Mouse (Mus musculus): ENCODE measurements around the gene Tmem170. TPM values are rescaled to one million over a fixed set of nuclear protein-coding genes. Genes with fewer than 3 reads are reported as not detected.

Gene Tmem170
- polyA plus RNA-seq, 1 experiment from 2014 or later = 4.5 TPM

GRCm38 (mm10) chr8:111831996-111832395 is 44.6 kb downstream of the Tmem170 start:
- no peaks in the 10 kb centered on the region for H3K27me3 ChIP-seq (ENCODE audit: control insufficient read depth, insufficient read depth, low read length)
- no peak overlapping the region for H3K27ac ChIP-seq (replicated peaks in 1 of 2; ENCODE audit: control insufficient read depth in 1 of 2, insufficient read depth in 1 of 2, low read depth in 2 of 2, low read length in 2 of 2)
- no peaks in the 10 kb centered on the region for H3K9me3 ChIP-seq (ENCODE audit: control insufficient read depth, low read length)
- peaks cover 58% of the 10 kb centered on the region for H3K36me3 ChIP-seq (ENCODE audit: control insufficient read depth, insufficient read depth, low read length)
- ATAC-seq (ENCODE audit: insufficient number of reproducible peaks, insufficient read depth, low FRiP score, low read depth) = no peak
- peaks cover 2 to 21% of the 10 kb centered on the region in 2 experiments; a peak in 3 of 4 replicates for H3K4me1 ChIP-seq (ENCODE audit: control insufficient read depth in 2 of 2, insufficient read depth in 2 of 2, low read length in 2 of 2)
- 73% methylated on average over 4 of the region's 4 CpGs for WGBS
- H3K9ac ChIP-seq (ENCODE audit: low read length) = no peak overlapping the region
- H3K4me3 ChIP-seq (ENCODE audit: control insufficient read depth in 1 of 2, insufficient read depth in 1 of 2, low read depth in 1 of 2, low read length in 2 of 2) = no peak overlapping the region
- H3K4me2 ChIP-seq (ENCODE audit: low read length) = no peak overlapping the region

DNA sequence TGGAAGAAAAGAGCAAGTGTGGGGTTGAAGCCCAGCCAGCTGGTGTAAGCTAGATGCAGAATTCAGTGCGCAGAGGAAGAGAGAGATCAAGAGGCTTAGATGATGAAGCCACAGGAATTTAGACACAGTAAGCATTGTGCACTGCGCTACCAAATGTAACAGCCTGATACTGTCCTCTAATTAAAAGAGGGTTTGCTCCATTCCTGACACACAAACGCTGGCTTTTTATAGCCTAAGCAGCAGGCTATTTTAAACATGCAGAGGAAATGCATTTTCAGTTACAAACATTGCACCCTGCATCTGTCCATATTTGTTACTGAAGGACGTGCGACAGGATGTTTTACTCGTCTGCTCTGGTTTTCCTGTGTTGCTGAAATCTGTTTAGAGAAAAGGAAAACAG is 48.0 kb downstream of the Tmem170 start:
- H3K27me3 ChIP-seq (ENCODE audit: control insufficient read depth, insufficient read depth, low read length) = no peaks in the 10 kb centered on the region
- peak overlapping the region; percentile 2; the same call in 1 of the 2 replicates for H3K9ac ChIP-seq (ENCODE audit: low read length)
- no peak overlapping the region for H3K4me3 ChIP-seq (ENCODE audit: control insufficient read depth in 1 of 2, insufficient read depth in 1 of 2, low read depth in 1 of 2, low read length in 2 of 2)
- no peaks in the 10 kb centered on the region for H3K9me3 ChIP-seq (ENCODE audit: control insufficient read depth, low read length)
- no peak for ATAC-seq (ENCODE audit: insufficient number of reproducible peaks, insufficient read depth, low FRiP score, low read depth)
- WGBS = 63% methylated on average over 6 of the region's 6 CpGs
- no peak overlapping the region; the same call in 1 of the 2 replicates for H3K4me2 ChIP-seq (ENCODE audit: low read length)
- H3K36me3 ChIP-seq (ENCODE audit: control insufficient read depth, insufficient read depth, low read length) = peaks cover 73% of the 10 kb centered on the region
- H3K27ac ChIP-seq (replicated peaks in 1 of 2; ENCODE audit: control insufficient read depth in 1 of 2, insufficient read depth in 1 of 2, low read depth in 2 of 2, low read length in 2 of 2) = peak overlapping the region; percentile 12 to 54; a peak in 3 of 4 replicates
- H3K4me1 ChIP-seq (ENCODE audit: control insufficient read depth in 2 of 2, insufficient read depth in 2 of 2, low read length in 2 of 2) = peaks cover 2 to 13% of the 10 kb centered on the region in 2 experiments; a peak in 3 of 4 replicates

DNA sequence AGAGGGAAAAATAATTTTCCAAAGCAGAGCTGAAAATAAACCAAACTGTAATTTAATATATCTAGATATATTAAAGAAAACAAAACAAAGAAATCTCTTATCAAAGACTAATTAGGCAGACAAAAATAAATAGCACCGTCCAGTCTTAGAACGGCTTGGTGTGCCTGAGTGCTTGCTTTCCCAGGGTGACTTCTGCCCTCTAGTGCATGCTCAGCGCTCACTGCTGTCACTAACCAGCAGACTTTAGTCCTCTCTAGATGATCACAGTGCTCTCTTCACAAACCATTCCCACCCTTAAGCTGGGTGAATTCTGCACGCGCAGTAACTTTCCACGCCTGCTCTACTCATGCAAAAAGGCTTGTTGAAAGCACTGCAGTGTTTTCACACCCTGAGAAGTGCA is 51.3 kb downstream of the Tmem170 start:
- Histone ChIP-seq H3K9ac (ENCODE audit: low read length) (no peak overlapping the region), H3K36me3 (ENCODE audit: control insufficient read depth, insufficient read depth, low read length) (peaks cover 78% of the 10 kb centered on the region), H3K4me2 (ENCODE audit: low read length) (no peak overlapping the region), H3K27me3 (ENCODE audit: control insufficient read depth, insufficient read depth, low read length) (no peaks in the 10 kb centered on the region), H3K9me3 (ENCODE audit: control insufficient read depth, low read length) (no peaks in the 10 kb centered on the region), H3K27ac (replicated peaks in 1 of 2; ENCODE audit: control insufficient read depth in 1 of 2, insufficient read depth in 1 of 2, low read depth in 2 of 2, low read length in 2 of 2) (no peak overlapping the region), H3K4me3 (ENCODE audit: control insufficient read depth in 1 of 2, insufficient read depth in 1 of 2, low read depth in 1 of 2, low read length in 2 of 2) (no peak overlapping the region), H3K4me1 (ENCODE audit: control insufficient read depth in 2 of 2, insufficient read depth in 2 of 2, low read length in 2 of 2) (peaks cover 0 to 11% of the 10 kb centered on the region in 2 experiments; a peak in 2 of 4 replicates)
- WGBS = 54% methylated on average over 6 of the region's 6 CpGs
- ATAC-seq (ENCODE audit: insufficient number of reproducible peaks, insufficient read depth, low FRiP score, low read depth) = no peak

DNA sequence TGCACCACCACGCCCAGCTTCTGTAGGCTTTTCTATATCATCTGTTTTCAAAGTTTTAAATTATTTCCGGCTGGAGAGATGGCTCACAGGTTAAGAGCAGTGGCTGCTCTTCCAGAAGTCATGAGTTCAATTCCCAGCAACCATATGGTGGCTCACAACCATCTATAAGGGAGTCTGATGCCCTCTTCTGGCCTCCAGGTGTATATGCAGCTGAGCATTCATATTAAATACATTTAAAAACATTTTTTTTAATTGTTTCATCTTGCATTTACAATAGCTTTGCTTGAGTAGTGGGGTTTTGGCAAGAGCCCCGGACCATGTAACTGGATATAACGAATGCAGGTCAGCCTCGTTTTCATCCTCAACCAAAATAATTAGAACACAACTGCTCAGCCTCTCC is 52.2 kb downstream of the Tmem170 start:
- H3K27ac ChIP-seq (replicated peaks in 1 of 2; ENCODE audit: control insufficient read depth in 1 of 2, insufficient read depth in 1 of 2, low read depth in 2 of 2, low read length in 2 of 2) = no peak overlapping the region
- peaks cover 76% of the 10 kb centered on the region for H3K36me3 ChIP-seq (ENCODE audit: control insufficient read depth, insufficient read depth, low read length)
- no peak overlapping the region for H3K4me2 ChIP-seq (ENCODE audit: low read length)

DNA sequence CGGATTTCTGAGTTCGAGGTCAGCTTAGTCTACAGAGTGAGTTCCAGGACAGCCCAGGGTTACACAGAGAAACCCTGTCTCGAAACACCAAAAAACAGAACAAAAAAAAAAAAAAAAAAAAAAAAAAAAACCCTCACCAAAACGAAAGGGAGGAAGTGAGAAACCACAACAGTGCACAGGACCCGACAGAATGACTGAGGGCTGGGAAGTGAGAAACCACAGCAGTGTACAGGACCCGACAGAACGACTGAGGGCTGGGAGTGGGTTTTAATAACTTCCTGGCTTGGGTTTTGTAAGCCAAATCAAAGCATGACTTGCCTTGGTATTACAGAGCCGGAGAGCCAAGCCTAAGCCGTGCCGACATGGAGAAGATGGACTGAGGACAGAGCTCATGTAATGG is 55.4 kb downstream of the Tmem170 start:
- Histone ChIP-seq H3K4me1 (ENCODE audit: control insufficient read depth in 2 of 2, insufficient read depth in 2 of 2, low read length in 2 of 2) (peaks cover 0 to 20% of the 10 kb centered on the region in 2 experiments; a peak in 2 of 4 replicates), H3K4me2 (ENCODE audit: low read length) (no peak overlapping the region), H3K36me3 (ENCODE audit: control insufficient read depth, insufficient read depth, low read length) (peaks cover 57% of the 10 kb centered on the region), H3K9ac (ENCODE audit: low read length) (no peak overlapping the region), H3K4me3 (ENCODE audit: control insufficient read depth in 1 of 2, insufficient read depth in 1 of 2, low read depth in 1 of 2, low read length in 2 of 2) (no peak overlapping the region), H3K9me3 (ENCODE audit: control insufficient read depth, low read length) (no peaks in the 10 kb centered on the region), H3K27ac (replicated peaks in 1 of 2; ENCODE audit: control insufficient read depth in 1 of 2, insufficient read depth in 1 of 2, low read depth in 2 of 2, low read length in 2 of 2) (peak overlapping the region in 1 of 2 experiments; percentile 25; a peak in 1 of 4 replicates), H3K27me3 (ENCODE audit: control insufficient read depth, insufficient read depth, low read length) (no peaks in the 10 kb centered on the region)
- no peak for ATAC-seq (ENCODE audit: insufficient number of reproducible peaks, insufficient read depth, low FRiP score, low read depth)
- 77% methylated on average over 10 of the region's 10 CpGs for WGBS

More for the DNA sequence above, 52.2 kb downstream of the Tmem170 start:
- peaks cover 0 to 15% of the 10 kb centered on the region in 2 experiments; a peak in 2 of 4 replicates for H3K4me1 ChIP-seq (ENCODE audit: control insufficient read depth in 2 of 2, insufficient read depth in 2 of 2, low read length in 2 of 2)
- H3K9ac ChIP-seq (ENCODE audit: low read length) = no peak overlapping the region
- no peak overlapping the region for H3K4me3 ChIP-seq (ENCODE audit: control insufficient read depth in 1 of 2, insufficient read depth in 1 of 2, low read depth in 1 of 2, low read length in 2 of 2)
- H3K9me3 ChIP-seq (ENCODE audit: control insufficient read depth, low read length) = no peaks in the 10 kb centered on the region
- 94% methylated on average over 5 of the region's 5 CpGs for WGBS
- H3K27me3 ChIP-seq (ENCODE audit: control insufficient read depth, insufficient read depth, low read length) = no peaks in the 10 kb centered on the region
- no peak for ATAC-seq (ENCODE audit: insufficient number of reproducible peaks, insufficient read depth, low FRiP score, low read depth)

- H3K4me3 ChIP-seq (ENCODE audit: control insufficient read depth in 1 of 2, insufficient read depth in 1 of 2, low read depth in 1 of 2, low read length in 2 of 2) = no peak overlapping the region
- ATAC-seq (ENCODE audit: insufficient number of reproducible peaks, insufficient read depth, low FRiP score, low read depth) = no peak
- H3K27me3 ChIP-seq (ENCODE audit: control insufficient read depth, insufficient read depth, low read length) = no peaks in the 10 kb centered on the region
- H3K4me2 ChIP-seq (ENCODE audit: low read length) = no peak overlapping the region
- H3K4me1 ChIP-seq (ENCODE audit: control insufficient read depth in 2 of 2, insufficient read depth in 2 of 2, low read length in 2 of 2) = peaks cover 0 to 20% of the 10 kb centered on the region in 2 experiments; a peak in 2 of 4 replicates
- H3K9me3 ChIP-seq (ENCODE audit: control insufficient read depth, low read length) = no peaks in the 10 kb centered on the region
- 82% methylated on average over 4 of the region's 4 CpGs for WGBS
- no peak overlapping the region for H3K9ac ChIP-seq (ENCODE audit: low read length)
- peak overlapping the region in 1 of 2 experiments; percentile 61; a peak in 2 of 4 replicates for H3K27ac ChIP-seq (replicated peaks in 1 of 2; ENCODE audit: control insufficient read depth in 1 of 2, insufficient read depth in 1 of 2, low read depth in 2 of 2, low read length in 2 of 2)
- H3K36me3 ChIP-seq (ENCODE audit: control insufficient read depth, insufficient read depth, low read length) = peaks cover 56% of the 10 kb centered on the region
Measured at GRCm38 (mm10) chr8:111820691-111821090, 55.9 kb downstream of the Tmem170 start.

DNA sequence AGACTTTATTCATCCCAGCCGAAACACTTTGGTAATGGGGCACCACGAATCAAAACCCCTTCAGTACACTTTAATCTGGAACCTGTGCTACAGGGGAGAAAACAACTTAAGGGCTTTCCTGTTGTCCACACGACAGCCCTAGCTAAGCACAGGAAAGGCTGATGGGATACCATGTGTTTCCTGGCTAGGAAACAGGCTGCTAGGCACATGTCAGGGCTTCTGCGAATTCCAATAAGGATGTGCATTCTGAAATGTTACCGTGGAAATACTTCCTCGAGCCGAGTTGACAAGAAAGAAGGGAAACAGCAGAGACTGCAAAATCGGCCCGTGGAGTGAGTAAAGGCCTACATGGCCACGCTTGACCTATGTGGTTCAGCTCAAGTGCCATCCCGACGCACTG is 56.5 kb downstream of the Tmem170 start:
- Histone ChIP-seq H3K4me1 (ENCODE audit: control insufficient read depth in 2 of 2, insufficient read depth in 2 of 2, low read length in 2 of 2) (peaks cover 0 to 20% of the 10 kb centered on the region in 2 experiments; a peak in 2 of 4 replicates), H3K4me2 (ENCODE audit: low read length) (no peak overlapping the region), H3K27me3 (ENCODE audit: control insufficient read depth, insufficient read depth, low read length) (no peaks in the 10 kb centered on the region), H3K36me3 (ENCODE audit: control insufficient read depth, insufficient read depth, low read length) (peaks cover 56% of the 10 kb centered on the region), H3K9ac (ENCODE audit: low read length) (no peak overlapping the region), H3K4me3 (ENCODE audit: control insufficient read depth in 1 of 2, insufficient read depth in 1 of 2, low read depth in 1 of 2, low read length in 2 of 2) (no peak overlapping the region), H3K9me3 (ENCODE audit: control insufficient read depth, low read length) (no peaks in the 10 kb centered on the region), H3K27ac (replicated peaks in 1 of 2; ENCODE audit: control insufficient read depth in 1 of 2, insufficient read depth in 1 of 2, low read depth in 2 of 2, low read length in 2 of 2) (peak overlapping the region; percentile 18 to 61; a peak in 3 of 4 replicates)
- no peak for ATAC-seq (ENCODE audit: insufficient number of reproducible peaks, insufficient read depth, low FRiP score, low read depth)
- WGBS = 70% methylated on average over 12 of the region's 12 CpGs

GRCm38 (mm10) chr8:111818556-111818955 is 58.0 kb downstream of the Tmem170 start:
- no peaks in the 10 kb centered on the region for H3K27me3 ChIP-seq (ENCODE audit: control insufficient read depth, insufficient read depth, low read length)
- H3K4me1 ChIP-seq (ENCODE audit: control insufficient read depth in 2 of 2, insufficient read depth in 2 of 2, low read length in 2 of 2) = peaks cover 0 to 20% of the 10 kb centered on the region in 2 experiments; a peak in 2 of 4 replicates
- H3K9ac ChIP-seq (ENCODE audit: low read length) = no peak overlapping the region
- H3K36me3 ChIP-seq (ENCODE audit: control insufficient read depth, insufficient read depth, low read length) = peaks cover 49% of the 10 kb centered on the region
- ATAC-seq (ENCODE audit: insufficient number of reproducible peaks, insufficient read depth, low FRiP score, low read depth) = no peak
- H3K9me3 ChIP-seq (ENCODE audit: control insufficient read depth, low read length) = no peaks in the 10 kb centered on the region
- 90% methylated on average over 3 of the region's 3 CpGs for WGBS
- no peak overlapping the region for H3K4me2 ChIP-seq (ENCODE audit: low read length)
- no peak overlapping the region for H3K4me3 ChIP-seq (ENCODE audit: control insufficient read depth in 1 of 2, insufficient read depth in 1 of 2, low read depth in 1 of 2, low read length in 2 of 2)
- H3K27ac ChIP-seq (replicated peaks in 1 of 2; ENCODE audit: control insufficient read depth in 1 of 2, insufficient read depth in 1 of 2, low read depth in 2 of 2, low read length in 2 of 2) = 0 out of 4 replicates have a peak overlapping the region, but pooled peaks of 1 of the 2 experiments have one; percentile 61
